Mouse (Mus musculus): Measurements from ENCODE around the gene Tnfrsf1a. TPM values are rescaled to one million over a fixed set of nuclear protein-coding genes. Genes with fewer than 3 reads are reported as not detected.

The Tnfrsf1a gene
- polyA plus RNA-seq, 1 experiment from 2014 or later: 75.3 TPM

DNA sequence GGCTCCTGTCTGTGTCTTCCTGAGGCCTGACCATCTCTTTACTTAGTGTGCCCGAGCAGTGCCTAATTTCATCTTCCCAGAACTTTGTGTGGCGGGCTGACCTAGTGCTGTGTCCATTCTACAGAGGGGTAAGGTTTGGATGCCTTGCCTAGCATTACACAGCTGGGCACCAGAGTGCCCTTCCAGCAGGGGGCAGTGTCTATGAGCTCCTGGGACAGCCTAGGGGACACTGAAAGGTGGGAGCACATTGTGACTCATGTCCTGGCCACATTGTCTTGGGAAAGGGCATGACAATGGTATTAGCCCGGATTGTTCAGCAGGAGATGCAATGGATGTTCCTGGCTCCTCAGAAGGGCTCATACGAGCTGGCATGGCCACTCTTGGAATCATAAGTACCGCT is 20.9 kb upstream of the Tnfrsf1a start:
- 81% methylated on average over 5 of the region's 5 CpGs for WGBS
- Histone ChIP-seq H3K36me3 (ENCODE audit: control insufficient read depth, insufficient read depth, low read length) (no peaks in the 10 kb centered on the region), H3K4me1 (replicated peaks; ENCODE audit: control insufficient read depth, insufficient read depth) (no peaks in the 10 kb centered on the region), H3K27ac (replicated peaks) (no peak overlapping the region), H3K9me3 (ENCODE audit: control insufficient read depth, low read length) (no peaks in the 10 kb centered on the region), H3K4me2 (replicated peaks; ENCODE audit: low read depth) (no peak overlapping the region), H3K27me3 (ENCODE audit: control insufficient read depth, insufficient read depth, low read length) (no peaks in the 10 kb centered on the region), H3K9ac (ENCODE audit: low read length) (no peak overlapping the region), H3K4me3 (ENCODE audit: low read depth, low read length) (no peak overlapping the region)
- TF ChIP-seq EP300 (optimal IDR thresholded peaks at IDR 0.05) (no peak), CTCF (IDR thresholded peaks at IDR 0.05; ENCODE audit: low read depth) (peak; percentile 67)
- DNase-seq (ENCODE audit: low spot score) (peak; percentile 27), ATAC-seq (ENCODE audit: low FRiP score, low TSS enrichment) (no peak)

DNA sequence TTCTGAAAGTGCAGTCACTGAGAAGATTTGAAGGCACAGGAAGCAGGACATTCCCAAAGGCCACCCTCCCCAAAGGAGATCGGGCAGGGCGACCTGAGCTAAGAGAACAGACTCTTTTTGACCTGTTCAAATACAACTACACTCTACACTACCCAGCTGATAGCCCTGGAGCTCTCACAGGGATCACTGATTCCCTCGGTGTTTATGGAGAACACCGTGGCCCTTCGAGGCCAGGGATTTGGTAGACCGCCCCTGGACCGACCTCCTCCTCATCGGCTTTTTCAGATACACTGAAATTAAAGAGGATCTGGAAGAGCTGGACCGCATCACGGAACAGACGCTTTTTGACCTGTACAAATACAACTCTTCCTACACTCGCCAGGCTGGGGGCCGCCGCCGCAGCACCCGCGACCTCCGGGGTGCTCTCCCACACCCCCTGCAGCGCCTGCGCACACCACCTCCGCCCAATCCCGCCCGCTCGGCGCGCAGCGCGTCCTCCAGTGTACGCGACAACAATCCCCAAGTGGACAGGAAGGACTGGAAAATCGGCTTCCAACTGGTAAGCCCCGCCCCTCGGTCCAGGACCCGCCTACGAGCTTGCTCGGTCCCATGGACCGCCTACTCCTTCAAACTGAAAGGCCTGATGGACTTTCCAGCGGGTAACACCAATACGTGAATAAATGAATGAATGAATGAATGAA is 18.4 kb upstream of the Tnfrsf1a start:
- Histone ChIP-seq H3K27ac (replicated peaks) (peak overlapping the region; percentile 37), H3K36me3 (ENCODE audit: control insufficient read depth, insufficient read depth, low read length) (no peaks in the 10 kb centered on the region), H3K4me3 (ENCODE audit: low read depth, low read length) (peak overlapping the region; percentile 46), H3K9me3 (ENCODE audit: control insufficient read depth, low read length) (no peaks in the 10 kb centered on the region), H3K4me1 (replicated peaks; ENCODE audit: control insufficient read depth, insufficient read depth) (no peaks in the 10 kb centered on the region), H3K4me2 (replicated peaks; ENCODE audit: low read depth) (peak overlapping the region; percentile 71), H3K27me3 (ENCODE audit: control insufficient read depth, insufficient read depth, low read length) (no peaks in the 10 kb centered on the region), H3K9ac (ENCODE audit: low read length) (peak overlapping the region; percentile 66)
- 1% methylated on average over 39 of the region's 39 CpGs for WGBS
- DNase-seq (ENCODE audit: low spot score) (peak; percentile 95), ATAC-seq (ENCODE audit: low FRiP score, low TSS enrichment) (peak; percentile 92)
- peak; percentile 65 for TF ChIP-seq EP300 (optimal IDR thresholded peaks at IDR 0.05)
- peak; percentile 24; the same call in 1 of the 2 replicates for TF ChIP-seq CTCF (IDR thresholded peaks at IDR 0.05; ENCODE audit: low read depth)

DNA sequence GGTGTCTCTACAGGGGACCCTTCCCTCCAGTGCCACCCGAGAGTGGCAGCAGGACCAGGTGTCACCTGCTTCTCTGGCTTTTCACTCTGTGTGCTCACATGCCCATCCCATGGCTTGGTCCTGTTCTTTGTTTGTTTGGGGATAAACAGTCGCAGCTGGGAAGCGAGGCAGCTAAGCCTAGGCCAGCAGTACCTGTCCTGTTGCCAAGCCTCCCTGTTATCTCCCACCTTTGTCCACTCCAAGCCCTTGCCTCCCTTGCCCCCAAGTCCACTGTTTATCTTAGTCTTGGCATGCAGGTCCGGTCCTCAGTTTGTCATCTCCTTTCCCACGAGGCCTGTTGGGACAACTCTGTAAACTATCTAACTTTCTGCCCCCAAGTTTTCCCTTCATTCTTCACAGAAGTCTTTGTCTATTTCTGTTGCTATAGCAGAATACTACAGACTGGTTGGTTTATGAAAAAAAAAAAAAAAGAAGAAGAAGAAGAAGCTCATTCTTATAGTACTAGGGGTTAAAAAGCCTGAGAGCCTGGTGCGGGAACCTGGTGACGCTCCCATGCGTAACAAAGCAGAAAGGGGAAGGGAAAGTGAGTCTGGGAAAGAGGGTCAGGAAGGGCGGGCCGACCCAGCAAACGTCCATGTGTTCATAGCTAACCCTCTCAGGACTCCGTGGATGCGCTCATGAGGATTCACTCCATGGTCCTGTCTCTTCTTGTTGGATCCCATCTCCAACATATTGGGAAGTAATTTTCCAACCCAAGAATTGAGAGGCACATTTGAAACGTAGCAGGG is 15.9 kb upstream of the Tnfrsf1a start:
- no peaks in the 10 kb centered on the region for H3K9me3 ChIP-seq (ENCODE audit: control insufficient read depth, low read length)
- no peak overlapping the region for H3K4me3 ChIP-seq (ENCODE audit: low read depth, low read length)
- ATAC-seq (ENCODE audit: low FRiP score, low TSS enrichment): no peak
- H3K27ac ChIP-seq (replicated peaks): no peak overlapping the region
- no peak for TF ChIP-seq CTCF (IDR thresholded peaks at IDR 0.05; ENCODE audit: low read depth)
- no peak for DNase-seq (ENCODE audit: low spot score)
- H3K4me2 ChIP-seq (replicated peaks; ENCODE audit: low read depth): no peak overlapping the region
- H3K36me3 ChIP-seq (ENCODE audit: control insufficient read depth, insufficient read depth, low read length): no peaks in the 10 kb centered on the region
- H3K27me3 ChIP-seq (ENCODE audit: control insufficient read depth, insufficient read depth, low read length): no peaks in the 10 kb centered on the region
- H3K9ac ChIP-seq (ENCODE audit: low read length): no peak overlapping the region
- 58% methylated on average over 14 of the region's 14 CpGs for WGBS
- no peaks in the 10 kb centered on the region for H3K4me1 ChIP-seq (replicated peaks; ENCODE audit: control insufficient read depth, insufficient read depth)

DNA sequence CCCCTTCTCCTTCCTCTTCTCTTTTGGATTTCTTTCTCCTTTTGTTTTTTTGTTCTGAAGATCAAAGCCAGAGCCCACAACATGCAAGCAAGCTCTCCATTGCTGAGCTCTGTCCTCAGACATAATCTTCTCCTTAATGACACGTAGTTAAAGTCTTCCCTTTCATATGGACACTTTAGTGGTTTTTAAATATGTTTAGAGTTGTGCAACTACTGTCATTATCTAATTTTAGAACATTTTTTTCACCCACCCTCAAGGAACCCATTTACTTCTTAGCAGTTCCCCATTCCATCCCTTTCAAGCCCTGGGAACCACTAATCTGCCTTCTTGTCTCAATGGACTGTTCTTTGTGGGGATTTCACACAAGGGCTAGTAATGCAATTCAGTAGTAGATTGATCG is 14.8 kb upstream of the Tnfrsf1a start:
- H3K4me2 ChIP-seq (replicated peaks; ENCODE audit: low read depth): no peak overlapping the region
- no peak for TF ChIP-seq CTCF (IDR thresholded peaks at IDR 0.05; ENCODE audit: low read depth)
- no peak for ATAC-seq (ENCODE audit: low FRiP score, low TSS enrichment)
- H3K27ac ChIP-seq (replicated peaks): no peak overlapping the region
- DNase-seq (ENCODE audit: low spot score): no peak
- H3K27me3 ChIP-seq (ENCODE audit: control insufficient read depth, insufficient read depth, low read length): no peaks in the 10 kb centered on the region
- WGBS: 68% methylated on average over 2 of the region's 2 CpGs
- no peaks in the 10 kb centered on the region for H3K36me3 ChIP-seq (ENCODE audit: control insufficient read depth, insufficient read depth, low read length)
- H3K4me1 ChIP-seq (replicated peaks; ENCODE audit: control insufficient read depth, insufficient read depth): no peaks in the 10 kb centered on the region
- H3K4me3 ChIP-seq (ENCODE audit: low read depth, low read length): no peak overlapping the region
- no peak overlapping the region for H3K9ac ChIP-seq (ENCODE audit: low read length)
- no peaks in the 10 kb centered on the region for H3K9me3 ChIP-seq (ENCODE audit: control insufficient read depth, low read length)

DNA sequence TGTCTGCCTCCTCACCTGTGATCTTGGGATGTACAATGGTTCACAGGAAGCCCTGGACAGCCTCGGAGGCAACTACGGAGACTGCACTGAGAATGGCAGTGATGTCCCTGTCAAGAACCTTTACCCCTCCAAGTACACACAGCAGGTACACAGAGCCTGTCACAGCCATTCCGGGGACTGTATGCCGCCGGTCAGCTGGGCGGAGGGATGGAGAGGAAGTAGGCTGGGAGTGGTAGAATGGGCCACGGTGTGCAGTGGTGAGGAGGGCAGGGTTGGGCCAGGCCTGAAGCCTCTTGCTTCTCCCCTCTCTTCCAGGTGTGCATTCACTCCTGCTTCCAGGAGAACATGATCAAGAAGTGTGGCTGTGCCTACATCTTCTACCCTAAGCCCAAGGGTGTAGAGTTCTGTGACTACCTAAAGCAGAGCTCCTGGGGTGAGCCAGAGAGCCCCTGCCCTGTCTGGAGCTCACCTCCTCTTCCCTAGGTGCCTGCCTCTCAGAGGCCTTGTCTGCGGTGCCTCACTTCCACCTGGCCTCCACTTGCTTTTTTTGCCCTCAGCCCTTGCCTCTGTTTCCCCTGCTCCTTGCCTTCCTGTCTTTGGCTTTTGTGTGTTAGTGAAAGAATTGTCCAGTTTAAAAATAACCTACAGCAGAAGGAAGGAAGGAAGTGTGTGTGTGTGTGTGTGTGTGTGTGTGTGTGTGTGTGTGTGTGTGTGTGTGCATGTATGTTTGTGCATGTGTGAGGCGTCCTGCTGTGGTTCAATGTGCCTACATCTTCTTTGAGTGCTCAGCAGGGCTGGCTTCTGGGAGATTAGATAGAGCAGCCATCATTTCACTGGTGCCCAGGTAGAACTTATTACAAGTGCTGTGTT is 10.1 kb upstream of the Tnfrsf1a start:
- TF ChIP-seq CTCF (IDR thresholded peaks at IDR 0.05; ENCODE audit: low read depth) (no peak), EP300 (optimal IDR thresholded peaks at IDR 0.05) (no peak)
- peak overlapping the region; percentile 49; the same call in 1 of the 2 replicates for H3K27ac ChIP-seq (replicated peaks)
- no peak for DNase-seq (ENCODE audit: low spot score)

More for the DNA sequence above, 10.1 kb upstream of the Tnfrsf1a start:
- Histone ChIP-seq H3K9me3 (ENCODE audit: control insufficient read depth, low read length) (no peaks in the 10 kb centered on the region), H3K36me3 (ENCODE audit: control insufficient read depth, insufficient read depth, low read length) (no peaks in the 10 kb centered on the region), H3K4me3 (ENCODE audit: low read depth, low read length) (no peak overlapping the region), H3K9ac (ENCODE audit: low read length) (no peak overlapping the region), H3K27me3 (ENCODE audit: control insufficient read depth, insufficient read depth, low read length) (no peaks in the 10 kb centered on the region), H3K4me1 (replicated peaks; ENCODE audit: control insufficient read depth, insufficient read depth) (peaks cover 5% of the 10 kb centered on the region; the same call in 1 of the 2 replicates), H3K4me2 (replicated peaks; ENCODE audit: low read depth) (no peak overlapping the region)
- ATAC-seq (ENCODE audit: low FRiP score, low TSS enrichment): no peak
- WGBS: 69% methylated on average over 9 of the region's 9 CpGs

Data from stomach, postnatal 0 days (tissue).